In the genomic region with DNA sequence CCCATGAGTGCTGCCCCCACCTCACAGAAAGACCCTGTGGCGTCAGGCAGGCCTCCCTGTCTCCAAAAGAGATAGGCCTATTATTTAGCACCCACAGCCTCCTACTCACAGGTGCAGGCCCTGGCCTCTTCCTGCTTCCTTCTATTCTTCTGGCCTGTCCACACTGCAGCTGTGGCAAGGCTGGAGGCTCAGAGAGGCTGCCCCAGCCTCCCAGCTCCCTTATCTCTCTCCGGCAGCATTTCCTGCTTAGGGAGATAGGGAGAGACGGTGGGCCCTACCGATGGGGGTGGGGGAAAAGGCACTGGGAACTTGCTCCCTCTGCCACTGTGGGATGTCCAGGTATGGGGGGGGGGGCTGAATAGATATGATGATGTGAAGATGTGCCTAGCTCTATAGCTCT, we compare ENCODE assay signal across 11 mouse cellular contexts. TPM values are rescaled to one million over a fixed set of nuclear protein-coding genes. Genes with fewer than 3 reads are reported as not detected.
DNase-seq lines count a peak whose midpoint lies in the region; ATAC-seq and TF ChIP-seq lines count a peak whose summit lies in the region.
"Had no signal": no experiment of that assay in that cellular context is flagged by ENCODE, and none has a peak within 500 bp of the region (broad histone marks: within the 10 kb centered on the region; RNA-seq: fewer than 3 reads in every experiment).

No protein-coding gene starts in this region.

- no peaks in the 10 kb centered on the region for H3K36me3 ChIP-seq in midbrain, embryonic 10.5 days
- no peaks in the 10 kb centered on the region for H3K36me3 ChIP-seq in midbrain, postnatal 0 days (ENCODE audit: insufficient read depth, low read length)
- H3K36me3 ChIP-seq in liver, embryonic 12.5 days = no peaks in the 10 kb centered on the region
- H3K36me3 ChIP-seq: forebrain, embryonic 12.5 days had no signal

- 78% methylated on average over 4 of the region's 4 CpGs for WGBS in midbrain, embryonic 10.5 days
- WGBS in midbrain, postnatal 0 days = 80% methylated on average over 4 of the region's 4 CpGs
- 1% methylated on average over 4 of the region's 4 CpGs for WGBS in liver, embryonic 12.5 days (ENCODE audit: insufficient replicate concordance)

- peak overlapping the region; percentile 47 for H3K27ac ChIP-seq in midbrain, embryonic 10.5 days (replicated peaks)
- no peak overlapping the region for H3K27ac ChIP-seq in midbrain, postnatal 0 days (ENCODE audit: low read depth, low read length)
- peak overlapping the region; percentile 86 for H3K27ac ChIP-seq in liver, embryonic 12.5 days
- H3K27ac ChIP-seq: forebrain, embryonic 12.5 days; macrophage had no signal

- H3K9ac ChIP-seq in midbrain, postnatal 0 days (replicated peaks; ENCODE audit: low read length, poor library complexity, severe bottlenecking) = no peak overlapping the region
- peak overlapping the region; percentile 76 for H3K9ac ChIP-seq in liver, embryonic 12.5 days
- H3K9ac ChIP-seq: forebrain, embryonic 12.5 days had no signal

- H3K4me3 ChIP-seq in midbrain, embryonic 10.5 days = no peak overlapping the region
- H3K4me3 ChIP-seq in midbrain, postnatal 0 days (ENCODE audit: low read depth, low read length) = no peak overlapping the region
- peak overlapping the region; percentile 47 for H3K4me3 ChIP-seq in liver, embryonic 12.5 days
- H3K4me3 ChIP-seq: forebrain, embryonic 12.5 days had no signal

- no peak for ATAC-seq in midbrain, postnatal 0 days (ENCODE audit: low FRiP score)
- peak; percentile 90 for ATAC-seq in erythroid progenitor cell, adult 5-6 weeks (replicated peaks; ENCODE audit: low FRiP score, poor library complexity, severe bottlenecking)
- peak; percentile 96 for ATAC-seq in liver, embryonic 12.5 days
- ATAC-seq in inflammation-experienced regulatory T-cells, adult 6 months = no peak

- TF ChIP-seq CTCF in midbrain, postnatal 0 days (IDR thresholded peaks at IDR 0.05) = no peak

- H3K9me3 ChIP-seq in midbrain, embryonic 10.5 days (replicated peaks) = no peaks in the 10 kb centered on the region
- H3K9me3 ChIP-seq in midbrain, postnatal 0 days (ENCODE audit: low read length) = no peaks in the 10 kb centered on the region
- no peaks in the 10 kb centered on the region for H3K9me3 ChIP-seq in liver, embryonic 12.5 days (replicated peaks)
- H3K9me3 ChIP-seq: forebrain, embryonic 12.5 days had no signal

- no peak for DNase-seq in midbrain, embryonic 10.5 days (ENCODE audit: low spot score)
- DNase-seq in midbrain, postnatal 0 days (ENCODE audit: low spot score) = no peak
- DNase-seq in spleen, postnatal 4 days (ENCODE audit: low spot score in 2 of 2) = peak; percentile 72 to 74
- no peak for DNase-seq in adrenal gland, postnatal 25 days
- DNase-seq: cerebellum, adult 2 months; thymus, postnatal 36 days had no signal

- no peak overlapping the region for H3K4me2 ChIP-seq in midbrain, postnatal 0 days (ENCODE audit: low read depth, low read length, poor library complexity, severe bottlenecking)
- peak overlapping the region; percentile 73 for H3K4me2 ChIP-seq in liver, embryonic 12.5 days
- H3K4me2 ChIP-seq: forebrain, embryonic 12.5 days had no signal

- peaks cover 20% of the 10 kb centered on the region for H3K4me1 ChIP-seq in midbrain, embryonic 10.5 days
- H3K4me1 ChIP-seq in midbrain, postnatal 0 days (ENCODE audit: insufficient read depth, low read length) = no peaks in the 10 kb centered on the region
- peaks cover 92% of the 10 kb centered on the region for H3K4me1 ChIP-seq in liver, embryonic 12.5 days

- H3K27me3 ChIP-seq in midbrain, embryonic 10.5 days (ENCODE audit: low read depth, poor library complexity, severe bottlenecking) = peaks cover 10% of the 10 kb centered on the region; the same call in 1 of the 2 replicates
- H3K27me3 ChIP-seq in midbrain, postnatal 0 days (ENCODE audit: insufficient read depth, low read length) = no peaks in the 10 kb centered on the region
- no peaks in the 10 kb centered on the region for H3K27me3 ChIP-seq in liver, embryonic 12.5 days (replicated peaks)

RNA-seq across cellular contexts. Expression of gene Tspan18, which starts 19.4 kb away (rescaled TPM):
- polyA plus RNA-seq in midbrain, embryonic 10.5 days (2016; fragmentation: Nextera tagmentation; extraction: Ambion mirVana) = 45.0 and 48.4 TPM in 2 replicates
- total RNA-seq in midbrain, postnatal 0 days (2014; rRNA removed) = 19.8 and 21.5 TPM in 2 replicates
- 13.2 and 16.5 TPM in 2 replicates for polyA plus RNA-seq in midbrain, postnatal 0 days (2015; fragmentation: Nextera tagmentation; extraction: Ambion mirVana)
- total RNA-seq in erythroid progenitor cell, adult 5-6 weeks (2015; ENCODE audit: low replicate concordance) = 2.2 TPM in 1 of 2 replicates, not detected in the other
- 0.61 and 0.64 TPM in 2 replicates for total RNA-seq in erythroid progenitor cell, adult 5-6 weeks (2017; ENCODE audit: low replicate concordance)
- 6.2 and 6.4 TPM in 2 replicates for polyA plus RNA-seq in liver, embryonic 12.5 days (2016; fragmentation: Nextera tagmentation; extraction: Ambion mirVana)
- 55.1 TPM in 2 replicates for total RNA-seq in adrenal gland, postnatal 25 days (2021)
- polyA plus RNA-seq in inflammation-experienced regulatory T-cells, adult 6 months (2017; shearing (Covaris generic)) = not detected

Comparison
In these comparisons a context has a peak if more than half of its experiments do, and no peak if none do; other contexts are left out.
1. DNase-seq: peak in spleen, postnatal 4 days (2 of 2); none in midbrain, embryonic 10.5 days (single experiment), midbrain, postnatal 0 days (single experiment) and adrenal gland, postnatal 25 days (single experiment).
2. ATAC-seq: peak in erythroid progenitor cell, adult 5-6 weeks (single experiment) and liver, embryonic 12.5 days (single experiment); none in midbrain, postnatal 0 days (single experiment) and inflammation-experienced regulatory T-cells, adult 6 months (single experiment).